Mouse (Mus musculus): Measurements from ENCODE around the gene Kctd2. TPM values are rescaled to one million over a fixed set of nuclear protein-coding genes. Genes with fewer than 3 reads are reported as not detected.
A peak's percentile ranks its signal among the peaks of the same experiment; 100 is the strongest.
"Not testable (repeated sequence)": the region's sequence is repeated elsewhere in the genome, so short reads cannot be mapped to it uniquely, and the experiment has no call there.

Kctd2 gene
- total RNA-seq, 1 experiment, result 14.0 TPM

GRCm38 (mm10) chr11:115452281-115452860 lies 32.4 kb downstream of the Kctd2 start:
- in situ Hi-C loops (cut with MboI; ENCODE audit: low sequenced_read_pairs in 2 of 2, unreplicated experiment in 2 of 2), result no loop called here
- H3K4me3 ChIP-seq (ENCODE audit: insufficient read depth in 1 of 2, low read depth in 1 of 2, low read length in 2 of 2, poor library complexity in 1 of 2, severe bottlenecking in 1 of 2), result no peak overlapping the region
- TF ChIP-seq HCFC1 (IDR thresholded peaks at IDR 0.05; ENCODE audit: borderline replicate concordance, insufficient read depth, low read length) (no peak), ZC3H11A (IDR thresholded peaks at IDR 0.05; ENCODE audit: borderline replicate concordance, low read depth, low read length) (no peak), ZNF384 (IDR thresholded peaks at IDR 0.05; ENCODE audit: low read depth, low read length) (no peak), CHD2 (IDR thresholded peaks at IDR 0.05; ENCODE audit: low read depth, low read length) (no peak)
- no peaks in the 10 kb centered on the region for H3K9me3 ChIP-seq (ENCODE audit: control insufficient read depth, insufficient read depth, low read depth, low read length)
- no peak for DNase-seq (ENCODE audit: low read depth, low spot score)
- no peaks in the 10 kb centered on the region for H3K36me3 ChIP-seq (ENCODE audit: control insufficient read depth, insufficient read depth, low read length, poor library complexity, severe bottlenecking)
- H3K27ac ChIP-seq (ENCODE audit: insufficient read depth, low read depth, low read length, poor library complexity, severe bottlenecking), result no peak overlapping the region
- no peak overlapping the region for H3K9ac ChIP-seq (ENCODE audit: insufficient read depth, low read depth, low read length, poor library complexity, severe bottlenecking)
- peaks cover 2 to 7% of the 10 kb centered on the region in 2 experiments; a peak in 1 of 4 replicates for H3K4me1 ChIP-seq (ENCODE audit: control insufficient read depth in 2 of 2, insufficient read depth in 2 of 2, low read length in 2 of 2, poor library complexity in 1 of 2)

- Histone ChIP-seq H3K9me3 (ENCODE audit: control insufficient read depth, insufficient read depth, low read depth, low read length) (no peaks in the 10 kb centered on the region), H3K4me3 (ENCODE audit: insufficient read depth in 1 of 2, low read depth in 1 of 2, low read length in 2 of 2, poor library complexity in 1 of 2, severe bottlenecking in 1 of 2) (no peak overlapping the region), H3K4me1 (ENCODE audit: control insufficient read depth in 2 of 2, insufficient read depth in 2 of 2, low read length in 2 of 2, poor library complexity in 1 of 2) (peaks cover 2 to 7% of the 10 kb centered on the region in 2 experiments; a peak in 1 of 4 replicates), H3K36me3 (ENCODE audit: control insufficient read depth, insufficient read depth, low read length, poor library complexity, severe bottlenecking) (no peaks in the 10 kb centered on the region), H3K27ac (ENCODE audit: insufficient read depth, low read depth, low read length, poor library complexity, severe bottlenecking) (no peak overlapping the region), H3K9ac (ENCODE audit: insufficient read depth, low read depth, low read length, poor library complexity, severe bottlenecking) (no peak overlapping the region)
- DNase-seq (ENCODE audit: low read depth, low spot score), result no peak
- in situ Hi-C loops (cut with MboI; ENCODE audit: low sequenced_read_pairs in 2 of 2, unreplicated experiment in 2 of 2), result no loop called here
- TF ChIP-seq ZNF384 (IDR thresholded peaks at IDR 0.05; ENCODE audit: low read depth, low read length), result no peak
- TF ChIP-seq CHD2 (IDR thresholded peaks at IDR 0.05; ENCODE audit: low read depth, low read length), result no peak
- TF ChIP-seq MAFK (IDR thresholded peaks at IDR 0.05; ENCODE audit: insufficient read depth, low read depth, low read length), result no peak
- no peak for TF ChIP-seq HCFC1 (IDR thresholded peaks at IDR 0.05; ENCODE audit: borderline replicate concordance, insufficient read depth, low read length)
Measured at GRCm38 (mm10) chr11:115453306-115453705, 33.4 kb downstream of the Kctd2 start.

GRCm38 (mm10) chr11:115454822-115455221 lies 34.9 kb downstream of the Kctd2 start:
- in situ Hi-C loops (cut with MboI; ENCODE audit: low sequenced_read_pairs in 2 of 2, unreplicated experiment in 2 of 2); H3K4me1 ChIP-seq (ENCODE audit: control insufficient read depth in 2 of 2, insufficient read depth in 2 of 2, low read length in 2 of 2, poor library complexity in 1 of 2); H3K36me3 ChIP-seq (ENCODE audit: control insufficient read depth, insufficient read depth, low read length, poor library complexity, severe bottlenecking); H3K27ac ChIP-seq (ENCODE audit: insufficient read depth, low read depth, low read length, poor library complexity, severe bottlenecking); DNase-seq (ENCODE audit: low read depth, low spot score); H3K4me3 ChIP-seq (ENCODE audit: insufficient read depth in 1 of 2, low read depth in 1 of 2, low read length in 2 of 2, poor library complexity in 1 of 2, severe bottlenecking in 1 of 2); H3K9ac ChIP-seq (ENCODE audit: insufficient read depth, low read depth, low read length, poor library complexity, severe bottlenecking); H3K9me3 ChIP-seq (ENCODE audit: control insufficient read depth, insufficient read depth, low read depth, low read length): not testable (repeated sequence)
- TF ChIP-seq ZNF384 (IDR thresholded peaks at IDR 0.05; ENCODE audit: low read depth, low read length), result 0 out of 2 replicates have a peak, but pooled peaks have one; percentile 7

GRCm38 (mm10) chr11:115455619-115456018 lies 35.7 kb downstream of the Kctd2 start:
- Histone ChIP-seq H3K9me3 (ENCODE audit: control insufficient read depth, insufficient read depth, low read depth, low read length) (no peaks in the 10 kb centered on the region), H3K36me3 (ENCODE audit: control insufficient read depth, insufficient read depth, low read length, poor library complexity, severe bottlenecking) (no peaks in the 10 kb centered on the region)
- in situ Hi-C loops (cut with MboI; ENCODE audit: low sequenced_read_pairs in 2 of 2, unreplicated experiment in 2 of 2), result no loop called here

GRCm38 (mm10) chr11:115456182-115456581 lies 36.3 kb downstream of the Kctd2 start:
- Histone ChIP-seq H3K27ac (ENCODE audit: insufficient read depth, low read depth, low read length, poor library complexity, severe bottlenecking) (no peak overlapping the region), H3K9ac (ENCODE audit: insufficient read depth, low read depth, low read length, poor library complexity, severe bottlenecking) (no peak overlapping the region), H3K4me3 (ENCODE audit: insufficient read depth in 1 of 2, low read depth in 1 of 2, low read length in 2 of 2, poor library complexity in 1 of 2, severe bottlenecking in 1 of 2) (no peak overlapping the region), H3K4me1 (ENCODE audit: control insufficient read depth in 2 of 2, insufficient read depth in 2 of 2, low read length in 2 of 2, poor library complexity in 1 of 2) (peaks cover 2 to 7% of the 10 kb centered on the region in 2 experiments; a peak in 1 of 4 replicates), H3K9me3 (ENCODE audit: control insufficient read depth, insufficient read depth, low read depth, low read length) (no peaks in the 10 kb centered on the region), H3K36me3 (ENCODE audit: control insufficient read depth, insufficient read depth, low read length, poor library complexity, severe bottlenecking) (no peaks in the 10 kb centered on the region)
- TF ChIP-seq CHD2 (IDR thresholded peaks at IDR 0.05; ENCODE audit: low read depth, low read length), result no peak
- TF ChIP-seq ZNF384 (IDR thresholded peaks at IDR 0.05; ENCODE audit: low read depth, low read length), result no peak
- TF ChIP-seq ZC3H11A (IDR thresholded peaks at IDR 0.05; ENCODE audit: borderline replicate concordance, low read depth, low read length), result no peak
- no peak for TF ChIP-seq HCFC1 (IDR thresholded peaks at IDR 0.05; ENCODE audit: borderline replicate concordance, insufficient read depth, low read length)
- no peak for TF ChIP-seq MAFK (IDR thresholded peaks at IDR 0.05; ENCODE audit: insufficient read depth, low read depth, low read length)
- in situ Hi-C loops (cut with MboI; ENCODE audit: low sequenced_read_pairs in 2 of 2, unreplicated experiment in 2 of 2), result no loop called here
- DNase-seq (ENCODE audit: low read depth, low spot score), result no peak

More at GRCm38 (mm10) chr11:115455619-115456018, 35.7 kb downstream of the Kctd2 start:
- TF ChIP-seq CHD2 (IDR thresholded peaks at IDR 0.05; ENCODE audit: low read depth, low read length) (no peak), ZNF384 (IDR thresholded peaks at IDR 0.05; ENCODE audit: low read depth, low read length) (no peak), ZC3H11A (IDR thresholded peaks at IDR 0.05; ENCODE audit: borderline replicate concordance, low read depth, low read length) (no peak)
- peaks cover 2 to 7% of the 10 kb centered on the region in 2 experiments; a peak in 1 of 4 replicates for H3K4me1 ChIP-seq (ENCODE audit: control insufficient read depth in 2 of 2, insufficient read depth in 2 of 2, low read length in 2 of 2, poor library complexity in 1 of 2)
- no peak overlapping the region for H3K27ac ChIP-seq (ENCODE audit: insufficient read depth, low read depth, low read length, poor library complexity, severe bottlenecking)
- no peak overlapping the region for H3K4me3 ChIP-seq (ENCODE audit: insufficient read depth in 1 of 2, low read depth in 1 of 2, low read length in 2 of 2, poor library complexity in 1 of 2, severe bottlenecking in 1 of 2)
- DNase-seq (ENCODE audit: low read depth, low spot score), result peak; percentile 59
- H3K9ac ChIP-seq (ENCODE audit: insufficient read depth, low read depth, low read length, poor library complexity, severe bottlenecking), result no peak overlapping the region

All from ES-E14 (cell line).